Mouse (Mus musculus) spleen, postnatal 14 days (tissue): ENCODE data around the gene Gm17545.
A peak's percentile ranks its signal among the peaks of the same experiment; 100 is the strongest.

Experiments
- DNase-seq, 2 experiments: peaks; one replicate each; pipeline ENCODE4 v3.0.0; 2021 to 2022; ENCODE audit warnings: low spot score in 2 of 2

Gm17545 gene

GRCm38 (mm10) chr9:22445123-22445522 is 9.0 kb upstream of the Gm17545 start:
- no peak for DNase-seq

GRCm38 (mm10) chr9:22447213-22447612 is 6.9 kb upstream of the Gm17545 start:
- no peak for DNase-seq

DNA sequence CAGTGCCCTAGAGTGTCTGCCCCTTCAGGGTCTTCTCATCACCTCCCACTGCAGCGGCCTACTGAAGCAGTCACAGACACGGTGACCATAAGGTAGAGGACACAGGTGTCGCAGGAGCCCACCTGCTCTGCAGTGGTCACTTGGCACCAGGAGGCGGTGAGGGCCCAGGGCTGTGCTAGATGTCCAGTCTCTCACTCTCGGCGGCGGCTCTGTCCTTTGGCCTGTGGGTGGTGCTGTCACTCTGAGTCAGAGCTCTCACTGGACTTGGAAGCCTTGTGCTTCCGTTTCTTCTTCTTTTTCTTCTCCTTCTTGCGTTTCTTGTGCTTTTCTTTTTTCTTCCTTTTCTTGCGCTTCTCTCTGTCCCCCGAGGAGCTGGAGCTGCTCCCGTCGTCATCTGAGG is 5.7 kb upstream of the Gm17545 start:
- no peak for DNase-seq

- DNase-seq, result no peak
Observed at GRCm38 (mm10) chr9:22449209-22449608, 4.9 kb upstream of the Gm17545 start.

DNA sequence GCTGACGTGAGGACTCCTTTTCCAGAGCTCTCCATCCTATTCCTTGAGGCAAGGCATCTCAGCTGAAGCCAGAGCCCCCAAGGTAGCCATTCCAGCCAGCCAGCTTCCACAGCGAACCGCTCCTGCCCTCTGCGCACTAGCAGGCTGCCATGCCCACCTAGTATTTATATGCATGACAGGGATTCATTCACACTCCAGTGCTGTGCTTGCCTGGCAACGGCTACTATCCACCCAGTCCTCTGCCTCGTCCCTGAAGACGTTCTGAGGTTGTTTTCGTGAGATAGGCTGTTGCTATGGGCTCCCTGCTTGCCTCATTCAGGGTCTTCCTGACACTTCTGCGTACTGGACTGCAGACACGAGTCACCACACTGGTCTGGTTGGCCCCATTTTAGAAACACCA is 1.4 kb upstream of the Gm17545 start:
- DNase-seq, result no peak

DNA sequence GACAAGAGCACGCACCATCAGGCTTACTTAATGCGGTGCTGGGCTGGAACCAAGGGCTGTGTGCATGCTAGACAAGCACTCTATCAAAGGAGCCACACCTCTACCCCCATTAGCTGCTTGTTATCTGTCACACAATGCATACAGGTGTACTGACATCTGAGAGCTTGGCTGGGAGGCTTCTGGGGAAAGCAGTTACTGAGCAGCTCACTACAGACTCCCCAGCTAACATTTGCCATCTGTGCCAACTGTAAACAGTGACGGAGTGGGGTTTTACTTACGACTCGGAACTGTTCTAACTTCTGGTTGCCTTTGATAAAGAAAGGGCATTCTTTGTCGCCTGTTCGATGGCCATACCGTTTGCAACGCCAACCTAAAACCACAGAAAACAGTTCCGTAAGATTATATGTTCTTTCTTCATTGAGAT is 577 bp upstream of the Gm17545 start:
- DNase-seq, result no peak

GRCm38 (mm10) chr9:22455041-22455440 is 951 bp downstream of the Gm17545 start:
- no peak for DNase-seq

DNA sequence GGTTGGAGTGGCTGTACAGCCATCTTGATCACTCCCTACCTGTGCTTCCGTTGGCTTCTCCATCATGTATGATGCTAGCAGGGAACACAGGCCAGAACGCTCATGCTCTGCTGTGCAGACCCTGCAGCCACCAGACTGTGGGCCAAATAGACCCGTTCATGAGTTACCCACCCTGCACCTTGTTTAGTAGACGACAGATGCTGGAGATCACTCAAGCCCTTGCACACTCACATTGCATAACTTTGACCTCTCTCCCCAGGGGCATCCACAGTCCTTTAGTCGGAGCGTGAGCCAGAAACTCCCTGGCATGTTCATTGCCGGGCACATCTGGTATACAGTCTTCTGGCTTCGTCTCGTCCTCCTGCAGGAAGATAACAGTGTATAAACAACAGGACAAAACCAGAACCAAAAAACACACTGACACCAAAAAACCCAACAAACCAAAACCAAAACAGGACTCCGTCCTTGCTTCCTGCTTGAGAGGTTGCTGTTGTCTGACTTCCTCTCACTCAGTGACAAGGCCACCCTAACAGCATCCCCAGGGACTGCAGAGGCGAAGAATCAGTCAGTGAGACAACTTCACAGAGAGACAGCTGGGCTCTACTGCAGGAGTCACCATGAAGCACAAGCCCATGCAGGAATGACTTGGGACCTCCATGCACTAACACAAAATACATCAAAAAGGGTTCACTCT is 3.2 kb downstream of the Gm17545 start:
- peak in 1 of 2 experiments; percentile 41 for DNase-seq

DNA sequence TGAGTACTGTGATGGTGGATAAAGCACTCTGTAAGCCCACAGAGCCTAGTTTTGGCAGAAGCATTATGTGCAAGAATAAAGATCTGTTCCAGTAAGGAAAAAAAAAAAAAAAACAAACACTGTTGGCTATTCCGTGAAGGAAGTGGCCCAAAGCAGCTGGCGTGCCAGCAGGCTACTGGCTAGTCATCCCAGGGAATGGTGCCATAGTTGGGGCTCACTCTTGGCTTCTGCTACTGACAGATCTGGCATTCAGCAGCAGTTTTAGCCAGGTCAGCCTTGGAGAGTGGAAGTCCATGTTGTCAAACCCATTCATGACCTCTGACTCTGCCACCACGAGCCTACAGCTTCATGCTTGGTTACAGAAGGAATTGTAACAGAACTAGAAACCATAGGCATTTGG is 7.9 kb downstream of the Gm17545 start:
- no peak for DNase-seq

DNA sequence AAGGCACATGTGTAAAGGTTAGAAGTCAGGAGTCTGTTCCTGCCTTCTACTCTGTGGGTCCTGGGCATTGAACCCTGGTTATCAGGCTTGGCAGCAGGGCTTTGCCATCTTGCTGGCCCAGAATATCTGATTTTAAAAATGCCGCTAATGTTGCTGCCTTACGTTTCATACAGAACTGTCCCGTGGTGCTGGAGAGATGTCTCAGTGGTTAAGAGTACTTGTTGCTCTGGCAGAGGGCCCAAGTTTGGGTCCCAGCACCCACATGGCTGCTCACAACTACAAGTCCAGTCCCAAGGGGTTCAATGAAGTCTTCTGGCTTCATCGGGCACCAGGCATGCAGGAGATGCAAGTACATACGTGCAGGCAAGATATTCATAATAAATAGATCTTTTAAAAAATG is 12.1 kb downstream of the Gm17545 start:
- no peak for DNase-seq

- DNase-seq, result peak; percentile 18 to 30
Observed at GRCm38 (mm10) chr9:22467371-22468169, 13.5 kb downstream of the Gm17545 start.

GRCm38 (mm10) chr9:22468170-22468898 is 14.2 kb downstream of the Gm17545 start:
- DNase-seq, result peak; percentile 38 to 53

- no peak for DNase-seq
Observed at GRCm38 (mm10) chr9:22468899-22469259, 14.8 kb downstream of the Gm17545 start.

DNA sequence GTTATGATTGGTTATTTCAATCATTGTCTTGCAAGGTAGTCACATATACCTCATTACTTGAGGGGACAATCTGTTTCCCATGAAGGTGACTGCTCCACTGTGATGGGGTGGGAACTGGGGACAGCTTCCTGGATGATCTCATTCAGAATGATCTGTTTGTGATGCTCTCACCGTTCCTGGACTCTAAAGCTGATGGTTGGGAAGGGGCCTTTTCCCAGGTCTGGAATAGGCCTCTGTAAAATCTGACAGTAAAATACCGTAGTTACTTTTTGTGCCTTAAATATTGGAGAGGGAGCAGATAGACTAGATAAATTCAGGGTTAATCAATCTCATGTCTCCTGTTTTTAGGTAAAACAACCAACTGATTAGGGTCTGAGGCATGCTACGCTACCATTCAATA is 15.6 kb downstream of the Gm17545 start, which contains the start of gene Rp9:
TSS of gene Rp9 (minus strand) at position 101 of the 400 bp plus-strand sequence.
- no peak for DNase-seq

DNA sequence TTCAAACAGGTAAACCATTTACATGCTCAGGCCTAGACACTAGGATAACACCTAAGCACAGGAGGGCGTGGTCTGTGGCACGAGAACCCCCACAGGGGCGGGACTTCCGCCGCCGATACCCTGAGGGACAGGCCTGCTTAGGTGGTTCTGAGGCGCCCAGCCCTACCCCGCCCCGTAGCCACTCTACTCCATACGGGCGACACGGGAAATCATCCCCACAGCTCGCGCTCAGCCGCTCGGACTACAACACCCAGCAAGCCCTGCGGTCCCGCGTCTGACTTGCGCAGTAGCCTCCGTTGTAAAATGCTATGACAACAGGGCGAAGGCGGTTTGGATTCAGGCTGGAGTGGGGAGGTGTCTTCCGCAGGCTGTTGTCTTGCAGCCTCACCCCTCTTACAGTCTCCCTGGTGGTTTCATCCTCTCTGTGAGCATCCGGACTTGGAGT is 21.4 kb downstream of the Gm17545 start, which contains the start of gene Bbs9:
TSS of gene Bbs9 (plus strand) at position 292 of the 445 bp plus-strand sequence.
- DNase-seq, result peak; percentile 81 to 87

DNA sequence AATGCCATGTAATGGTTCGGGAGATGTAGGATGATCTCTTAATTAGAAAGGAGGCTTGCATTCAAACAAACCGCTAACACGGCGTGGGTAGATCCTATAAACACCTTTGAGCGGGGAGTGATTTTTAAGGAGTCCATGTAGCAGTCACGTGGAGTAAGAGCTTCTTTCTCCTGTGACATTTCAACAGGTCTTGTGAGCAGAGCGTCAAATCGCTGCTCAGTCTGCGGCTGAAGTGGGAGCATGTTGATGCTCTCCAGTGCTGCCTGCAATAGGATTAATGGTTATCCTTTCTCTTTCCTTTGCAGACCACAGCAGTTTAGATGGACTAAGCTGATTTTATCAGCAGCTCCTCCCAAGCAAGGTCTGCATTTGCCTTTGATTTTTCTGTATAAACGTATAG is 22.2 kb downstream of the Gm17545 start:
- DNase-seq, result no peak

DNA sequence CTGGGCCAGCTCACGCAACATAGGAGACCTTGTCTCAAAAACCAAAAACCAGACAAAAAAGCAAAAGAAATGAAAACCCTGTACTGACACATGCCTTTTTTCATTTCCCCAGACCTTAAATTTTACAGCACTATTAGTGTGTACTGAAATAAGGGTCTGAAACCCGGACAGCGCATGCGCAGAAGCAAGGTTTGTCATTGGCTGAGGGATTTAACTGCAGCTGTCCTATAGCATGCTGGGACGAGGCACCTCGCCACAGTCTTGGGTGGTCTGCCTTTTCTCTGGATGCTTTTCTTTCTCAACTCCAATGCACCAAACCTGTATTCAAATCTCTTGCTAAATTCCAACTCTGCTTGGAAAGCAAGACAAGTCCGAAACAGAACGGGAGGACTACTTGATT is 24.9 kb downstream of the Gm17545 start:
- no peak for DNase-seq

- no peak for DNase-seq
Observed at GRCm38 (mm10) chr9:22483866-22484561, 29.9 kb downstream of the Gm17545 start.

DNA sequence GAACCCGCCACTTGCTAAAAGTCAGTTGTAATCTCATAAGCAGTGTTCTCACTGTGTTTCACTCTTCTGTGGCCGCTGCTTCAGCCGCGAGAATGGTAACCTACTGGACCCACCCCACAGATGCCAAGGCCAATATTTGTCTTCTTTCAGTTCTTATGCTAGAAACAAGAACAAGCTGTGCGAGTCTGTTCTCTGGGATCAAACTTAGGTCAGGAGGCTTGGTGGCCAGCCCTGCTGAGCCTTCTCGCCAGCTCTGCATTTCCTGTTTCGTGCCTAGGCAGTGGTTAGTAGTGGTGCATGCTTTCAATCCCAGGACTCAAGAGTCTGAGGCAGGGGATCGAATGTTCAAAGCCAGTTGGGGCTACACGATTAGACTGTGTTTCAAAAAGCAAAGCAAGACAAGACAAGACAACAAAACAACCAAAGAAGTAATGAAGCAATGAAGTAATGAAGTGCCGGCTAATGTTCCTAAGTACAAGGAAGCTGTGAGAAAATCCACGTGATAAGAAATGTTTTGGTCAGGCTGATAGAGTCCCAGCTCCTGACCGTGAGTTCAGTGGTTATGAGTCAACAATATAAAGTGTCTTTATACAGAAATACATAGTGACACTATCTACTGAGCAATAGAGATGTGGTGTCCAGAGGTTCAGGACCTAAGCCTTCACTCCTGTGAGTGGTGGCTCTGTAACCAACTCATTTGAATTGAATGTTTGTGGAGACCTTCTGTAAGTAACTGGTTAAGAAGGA is 30.6 kb downstream of the Gm17545 start:
- no peak for DNase-seq

GRCm38 (mm10) chr9:22486211-22486610 is 32.1 kb downstream of the Gm17545 start:
- DNase-seq, result no peak

DNA sequence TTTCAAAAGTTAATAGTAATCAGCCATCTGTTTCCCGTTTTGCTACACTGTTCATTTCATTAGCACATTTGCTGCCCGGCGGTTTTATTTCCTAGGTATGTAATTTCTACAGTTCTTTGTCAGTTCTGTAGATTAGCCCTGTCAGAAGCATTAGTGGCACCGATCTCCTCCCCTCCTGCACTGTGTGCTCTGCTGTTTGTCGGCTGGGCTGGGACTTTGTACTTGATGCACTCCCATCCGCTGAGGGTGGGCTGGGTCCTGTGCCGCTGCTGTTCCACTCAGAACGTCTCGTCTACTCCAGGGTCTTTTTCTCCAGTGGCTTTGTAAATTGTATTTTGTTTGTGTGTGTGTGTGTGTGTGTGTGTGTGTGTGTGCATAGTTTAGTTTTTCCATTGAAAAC is 34.9 kb downstream of the Gm17545 start:
- no peak for DNase-seq
